Mouse (Mus musculus): ENCODE measurements around the gene Map3k1.

- TF ChIP-seq CTCF (IDR thresholded peaks at IDR 0.05; ENCODE audit: borderline replicate concordance, extremely low read depth, insufficient read depth, insufficient read length): no peak
- no peak for TF ChIP-seq POLR2A (IDR thresholded peaks at IDR 0.05; ENCODE audit: borderline replicate concordance, extremely low read depth, insufficient read depth, insufficient read length, poor library complexity, severe bottlenecking)
Observed at GRCm38 (mm10) chr13:111804951-111805673, 3.7 kb downstream of the Map3k1 start.
